33 mouse cellular contexts compared by ENCODE assay signal in the genomic region with DNA sequence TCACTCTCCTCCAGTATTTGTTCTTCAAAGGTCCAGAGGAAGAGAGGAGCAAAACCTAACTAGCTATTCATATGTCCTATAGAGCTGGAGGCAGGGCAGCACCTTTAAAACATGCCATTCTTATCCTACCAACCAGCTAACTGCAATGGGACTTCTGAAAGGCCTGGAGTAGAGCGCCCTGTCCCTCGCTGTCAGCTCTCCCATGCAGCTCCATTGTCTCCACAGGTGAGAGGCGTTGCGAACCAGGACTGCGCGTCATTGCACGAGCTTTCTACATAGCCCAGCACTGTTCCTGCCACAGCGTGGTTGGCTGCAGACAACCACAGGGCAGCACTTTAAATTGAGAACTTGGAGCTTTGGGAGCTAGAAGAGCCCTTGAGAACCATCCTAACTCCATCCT.
"Had no signal": no experiment of that assay in that cellular context is flagged by ENCODE, and none has a peak within 500 bp of the region (broad histone marks: within the 10 kb centered on the region; RNA-seq: fewer than 3 reads in every experiment).

No protein-coding gene starts in this region.

- DNase-seq: heart, adult 2 months; heart, postnatal 14 days; heart, postnatal 36 days; heart, postnatal 4 days; kidney, adult 11 months; kidney, adult 18-20 months; kidney, adult 2 months; kidney, adult 8-10 months; kidney, adult 9 months; kidney, postnatal 10 days; kidney, postnatal 14 days; kidney, postnatal 25 days; kidney, postnatal 36 days; kidney, postnatal 4 days; layer of hippocampus, adult 9-11 months; layer of hippocampus, postnatal 36 days had no signal

- H3K4me3 ChIP-seq: heart, adult 2 months; heart, embryonic 13.5 days; heart, embryonic 15.5 days; hindbrain, embryonic 10.5 days; hindbrain, embryonic 12.5 days; hindbrain, embryonic 13.5 days; hindbrain, embryonic 15.5 days; intestine, embryonic 15.5 days; kidney, embryonic 15.5 days; layer of hippocampus, adult 2 months; left cerebral cortex, adult 2 months had no signal

- H3K36me3 ChIP-seq: heart, embryonic 15.5 days; hindbrain, embryonic 10.5 days; hindbrain, embryonic 12.5 days; hindbrain, embryonic 13.5 days; hindbrain, embryonic 15.5 days; intestine, embryonic 15.5 days; kidney, embryonic 15.5 days had no signal

- H3K4me1 ChIP-seq: hindbrain, embryonic 10.5 days; hindbrain, embryonic 12.5 days; intestine, embryonic 15.5 days; kidney, embryonic 15.5 days had no signal

- H3K9ac ChIP-seq: heart, embryonic 13.5 days; heart, embryonic 15.5 days; hindbrain, embryonic 12.5 days; hindbrain, embryonic 13.5 days; hindbrain, embryonic 14.5 days; hindbrain, embryonic 15.5 days; intestine, embryonic 15.5 days; kidney, embryonic 15.5 days had no signal

- ATAC-seq: hindbrain, embryonic 16.5 days; hindbrain, postnatal 0 days; inflammation-experienced regulatory T-cells, adult 6 months; intestine, embryonic 15.5 days; intestine, embryonic 16.5 days had no signal

- H3K9me3 ChIP-seq: heart, embryonic 13.5 days; heart, embryonic 15.5 days; hindbrain, embryonic 10.5 days; hindbrain, embryonic 12.5 days; hindbrain, embryonic 15.5 days; intestine, embryonic 15.5 days; kidney, embryonic 15.5 days had no signal

- H3K27me3 ChIP-seq: heart, embryonic 13.5 days; heart, embryonic 15.5 days; hindbrain, embryonic 12.5 days; hindbrain, embryonic 13.5 days; hindbrain, embryonic 15.5 days; intestine, embryonic 15.5 days; kidney, embryonic 15.5 days had no signal

- H3K27ac ChIP-seq: heart, adult 2 months; heart, embryonic 13.5 days; hindbrain, embryonic 10.5 days; hindbrain, embryonic 12.5 days; hindbrain, embryonic 13.5 days; hindbrain, embryonic 14.5 days; hindbrain, embryonic 15.5 days; hindbrain, postnatal 0 days; intestine, embryonic 15.5 days; kidney, embryonic 15.5 days; kidney, postnatal 0 days; layer of hippocampus, adult 2 months; left cerebral cortex, adult 2 months had no signal

- H3K4me2 ChIP-seq: heart, embryonic 11.5 days; heart, embryonic 13.5 days; heart, embryonic 15.5 days; hindbrain, embryonic 12.5 days; hindbrain, embryonic 13.5 days; hindbrain, embryonic 14.5 days; hindbrain, embryonic 15.5 days; intestine, embryonic 15.5 days; kidney, embryonic 15.5 days had no signal
